Mouse (Mus musculus) C2C12 (cell line): ENCODE results near the gene Gdf9. TPM values are rescaled to one million over a fixed set of nuclear protein-coding genes. Genes with fewer than 3 reads are reported as not detected.

ENCODE experiments used
- H3K27me3 ChIP-seq: one replicate; pipeline ENCODE4 v1.6.1; 2011; ENCODE audit not compliant: control insufficient read depth, insufficient read depth, insufficient read length
- H3K36me3 ChIP-seq: one replicate; pipeline ENCODE4 v1.6.1; 2011; ENCODE audit not compliant: control insufficient read depth, insufficient read depth
- H3K4me3 ChIP-seq: one replicate; pipeline ENCODE4 v1.5.1; 2011; ENCODE audit warnings: mild to moderate bottlenecking, control low read depth; ENCODE audit not compliant: poor library complexity, insufficient read depth, severe bottlenecking
- H3K79me2 ChIP-seq: one replicate; pipeline ENCODE4 v1.6.1; 2011; ENCODE audit not compliant: control insufficient read depth, insufficient read depth
- H3K79me3 ChIP-seq: one replicate; pipeline ENCODE4 v1.6.1; 2011; ENCODE audit warnings: low read depth, control low read depth
- H3ac ChIP-seq: one replicate; pipeline ENCODE3; 2011; ENCODE audit warnings: low read depth; ENCODE audit not compliant: control insufficient read depth, insufficient read length
- CEBPB ChIP-seq: IDR thresholded peaks from one replicate; pipeline ENCODE4 v1.6.1; 2011; ENCODE audit warnings: low read depth, mild to moderate bottlenecking, control low read depth, moderate library complexity
- CTCF ChIP-seq: IDR thresholded peaks from one replicate; pipeline ENCODE4 v1.5.1; 2011; ENCODE audit not compliant: control insufficient read depth, insufficient read depth, insufficient read length
- FOSL1 ChIP-seq: IDR thresholded peaks from one replicate; pipeline ENCODE4 v1.8.0; 2011; ENCODE audit warnings: mild to moderate bottlenecking, low read length; ENCODE audit not compliant: poor library complexity, insufficient read depth, severe bottlenecking
- MAX ChIP-seq: IDR thresholded peaks from one replicate; pipeline ENCODE4 v1.6.1; 2011; ENCODE audit warnings: mild to moderate bottlenecking, control low read depth
- MYOD1 ChIP-seq: IDR thresholded peaks from one replicate; pipeline ENCODE4 v1.6.1; 2011; ENCODE audit warnings: low read depth; ENCODE audit not compliant: control insufficient read depth, insufficient read length
- MYOG ChIP-seq: IDR thresholded peaks from one replicate; pipeline ENCODE4 v1.6.1; 2011; ENCODE audit not compliant: control insufficient read depth, insufficient read length; ENCODE audit errors: extremely low read depth
- USF1 ChIP-seq: IDR thresholded peaks from one replicate; pipeline ENCODE4 v1.6.1; 2011; ENCODE audit warnings: low read depth, mild to moderate bottlenecking, control low read depth, moderate library complexity
- polyA plus RNA-seq: library from polyadenylated mRNA; unstranded; fragments of >200 nt; fragmentation: generic; extraction: Trizol; gene quantifications from one replicate; pipeline ENCODE4 v1.2.1, GENCODE M21; 2012; ENCODE audit warnings: missing spikeins

The Gdf9 gene
- polyA plus RNA-seq, 1 experiment: 0.70 TPM

DNA sequence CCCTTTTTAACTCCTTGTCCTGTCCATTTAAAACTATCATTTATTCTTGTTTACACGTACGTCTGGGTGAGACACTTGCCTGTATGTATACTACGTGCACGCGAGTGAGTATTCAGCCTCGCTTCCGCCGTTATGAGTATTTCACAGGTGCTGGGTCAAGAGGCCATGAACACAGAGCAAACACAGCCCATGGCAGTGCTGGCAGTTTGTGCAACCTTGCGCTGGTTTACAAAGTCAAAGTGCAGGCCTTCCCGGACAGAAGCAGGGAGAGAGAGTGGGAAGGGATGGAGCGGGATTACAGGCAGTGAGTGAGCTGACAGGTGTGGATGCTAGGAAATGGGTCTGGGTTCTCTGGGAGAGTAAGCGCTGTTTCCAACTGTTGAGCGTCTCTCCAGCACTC is 15.4 kb downstream of the Gdf9 start:
- Histone ChIP-seq H3K4me3 (no peak overlapping the region), H3K36me3 (no peaks in the 10 kb centered on the region), H3ac (no peak overlapping the region), H3K27me3 (peaks cover 10% of the 10 kb centered on the region), H3K79me3 (no peaks in the 10 kb centered on the region), H3K79me2 (no peaks in the 10 kb centered on the region)
- TF ChIP-seq USF1 (no peak), FOSL1 (no peak), MYOG (no peak), CTCF (no peak), MAX (no peak), MYOD1 (no peak), CEBPB (no peak)

DNA sequence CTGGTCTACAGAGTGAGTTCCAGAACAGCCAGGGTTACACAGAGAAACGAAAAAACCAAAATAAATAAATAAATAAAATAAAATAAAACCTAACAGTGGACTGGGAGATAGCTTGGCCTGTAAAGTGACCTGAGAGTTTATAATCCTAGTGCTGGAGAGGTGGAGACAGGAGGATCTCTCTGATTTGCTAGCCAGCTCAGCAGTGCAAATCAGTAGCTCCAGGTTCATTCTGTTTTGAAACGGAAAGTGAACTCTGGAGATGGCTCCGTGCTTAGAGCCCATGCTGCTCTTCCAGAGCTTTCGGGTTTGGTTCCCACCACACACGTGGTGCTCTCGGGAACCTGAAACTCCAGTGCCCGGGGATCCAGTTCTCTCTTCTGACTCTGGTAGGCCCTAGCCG is 17.2 kb downstream of the Gdf9 start:
- H3K4me3 ChIP-seq: no peak overlapping the region
- no peaks in the 10 kb centered on the region for H3K36me3 ChIP-seq
- H3K79me3 ChIP-seq: no peaks in the 10 kb centered on the region
- no peaks in the 10 kb centered on the region for H3K79me2 ChIP-seq
- no peak for TF ChIP-seq CEBPB
- TF ChIP-seq FOSL1: no peak
- TF ChIP-seq MAX: no peak
- no peak for TF ChIP-seq MYOG
- no peak for TF ChIP-seq USF1
- no peak for TF ChIP-seq CTCF
- TF ChIP-seq MYOD1: no peak
- peaks cover 10% of the 10 kb centered on the region for H3K27me3 ChIP-seq
- no peak overlapping the region for H3ac ChIP-seq

DNA sequence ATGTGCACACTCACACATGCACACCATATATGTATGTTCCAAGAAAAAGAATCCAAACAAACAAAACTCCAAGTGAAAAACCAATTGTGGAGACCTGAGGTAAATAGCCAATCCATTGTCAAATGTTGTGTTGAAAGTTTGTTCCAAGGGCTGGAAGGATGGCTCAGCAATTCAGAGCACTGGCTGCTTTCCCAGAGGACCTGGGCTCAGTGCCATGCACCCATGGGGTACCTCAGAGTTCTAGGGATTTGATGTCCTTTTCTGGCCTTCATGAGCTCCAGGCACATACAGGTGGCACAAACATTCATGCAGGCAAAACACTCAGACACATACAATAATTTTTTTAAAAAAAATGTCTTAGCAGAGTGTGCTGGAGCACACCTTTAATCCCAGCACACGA is 17.7 kb downstream of the Gdf9 start:
- TF ChIP-seq CTCF (no peak), CEBPB (no peak), MYOG (no peak), MYOD1 (no peak), FOSL1 (no peak)
- H3K4me3 ChIP-seq: no peak overlapping the region
- H3ac ChIP-seq: no peak overlapping the region
- H3K79me2 ChIP-seq: no peaks in the 10 kb centered on the region
- H3K36me3 ChIP-seq: no peaks in the 10 kb centered on the region
- no peaks in the 10 kb centered on the region for H3K79me3 ChIP-seq
- peaks cover 10% of the 10 kb centered on the region for H3K27me3 ChIP-seq

DNA sequence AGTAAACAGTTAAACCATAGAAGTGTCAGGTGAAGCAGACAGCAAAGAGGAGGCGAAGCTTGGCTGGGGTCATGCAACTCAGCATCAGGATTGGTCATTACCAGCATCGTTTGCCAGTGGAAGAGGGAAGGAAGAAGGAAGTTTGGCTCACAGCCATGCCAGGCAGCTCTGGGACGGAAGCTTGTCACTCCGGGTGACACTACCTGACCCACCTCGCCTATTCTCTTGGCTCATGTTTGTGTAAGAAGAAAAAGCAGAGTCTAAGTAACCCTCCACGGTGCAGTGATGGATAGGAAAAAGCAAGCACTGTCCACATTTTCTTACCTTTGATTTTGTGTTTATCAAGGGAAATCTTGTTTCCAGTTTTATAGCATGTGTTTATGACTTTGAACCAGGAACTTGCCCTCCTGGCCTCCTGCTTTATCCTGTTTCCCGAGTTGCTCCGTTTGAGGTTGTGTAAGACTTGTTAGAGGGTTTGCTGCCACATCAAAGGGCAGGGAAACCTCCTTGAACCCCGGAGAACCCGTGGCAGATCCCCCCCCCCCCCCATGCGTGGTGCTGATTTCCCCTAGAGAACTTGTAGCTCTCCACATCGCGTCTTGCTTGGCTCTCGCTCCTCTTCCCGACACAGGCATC is 19.4 kb downstream of the Gdf9 start:
- Histone ChIP-seq H3K36me3 (no peaks in the 10 kb centered on the region), H3K79me3 (no peaks in the 10 kb centered on the region), H3K4me3 (no peak overlapping the region), H3K79me2 (no peaks in the 10 kb centered on the region), H3K27me3 (peaks cover 10% of the 10 kb centered on the region), H3ac (no peak overlapping the region)
- TF ChIP-seq CTCF: no peak
- TF ChIP-seq USF1: no peak
- TF ChIP-seq CEBPB: no peak
- TF ChIP-seq FOSL1: no peak
- TF ChIP-seq MYOG: no peak

DNA sequence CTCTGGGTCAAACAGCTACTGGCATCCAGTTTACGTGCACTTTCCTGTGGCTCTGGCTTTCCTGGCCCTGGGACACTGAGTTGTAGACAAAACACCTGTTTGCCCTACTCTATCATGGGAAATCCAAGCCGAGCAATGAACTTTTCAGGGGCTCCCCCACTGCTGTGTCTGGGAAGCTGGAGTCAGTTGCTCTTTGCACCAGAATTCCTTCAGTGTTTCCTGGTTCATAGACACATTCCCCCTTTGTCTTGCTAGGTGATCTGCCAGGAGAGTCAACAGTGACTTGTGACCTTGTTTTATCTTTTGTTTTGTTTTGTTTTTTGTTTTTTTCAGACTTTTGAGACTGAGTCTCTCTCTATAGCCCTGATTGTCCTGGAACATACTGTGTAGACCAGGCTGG is 20.5 kb downstream of the Gdf9 start:
- Histone ChIP-seq H3ac (no peak overlapping the region), H3K36me3 (no peaks in the 10 kb centered on the region), H3K27me3 (peaks cover 10% of the 10 kb centered on the region), H3K79me2 (no peaks in the 10 kb centered on the region), H3K4me3 (no peak overlapping the region), H3K79me3 (no peaks in the 10 kb centered on the region)
- TF ChIP-seq MAX (no peak), MYOD1 (no peak), MYOG (no peak), CEBPB (no peak), USF1 (no peak), CTCF (no peak), FOSL1 (no peak)

DNA sequence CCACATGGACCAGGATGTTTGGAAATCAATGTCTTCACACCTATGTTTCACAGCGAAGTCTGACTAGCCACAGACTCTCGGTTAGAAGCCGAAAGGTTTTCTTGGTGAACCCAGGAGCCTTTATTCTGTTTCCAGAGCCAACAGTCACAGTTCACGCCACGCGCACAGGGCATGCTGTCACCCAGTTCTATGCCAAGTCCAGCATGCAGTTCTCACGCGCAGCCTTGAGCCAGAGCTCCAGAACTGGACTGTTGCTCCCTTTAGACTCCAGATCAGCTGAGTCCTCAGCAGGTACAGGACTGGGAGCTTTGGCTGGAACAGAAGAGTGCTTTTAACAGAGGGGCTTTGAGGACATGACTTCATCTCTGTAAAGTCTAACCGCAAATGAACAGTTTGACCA is 21.6 kb downstream of the Gdf9 start:
- Histone ChIP-seq H3K4me3 (no peak overlapping the region), H3K79me3 (no peaks in the 10 kb centered on the region), H3K27me3 (peaks cover 10% of the 10 kb centered on the region), H3K36me3 (no peaks in the 10 kb centered on the region), H3ac (no peak overlapping the region), H3K79me2 (no peaks in the 10 kb centered on the region)
- TF ChIP-seq MAX: no peak
- TF ChIP-seq CTCF: no peak
- no peak for TF ChIP-seq FOSL1
- TF ChIP-seq MYOG: no peak
- no peak for TF ChIP-seq USF1
